Mouse (Mus musculus) liver, adult 2 months (tissue): ENCODE results near the gene Maml2.

Source experiments
- CTCF ChIP-seq: fragments of 200-500 bp; IDR thresholded peaks from 2 replicates; pipeline ENCODE4 v1.5.1; 2011; ENCODE audit warnings: low read depth, low read length, control low read depth
- POLR2A ChIP-seq: fragments of 200-500 bp; IDR thresholded peaks from 2 replicates; pipeline ENCODE4 v1.6.1; 2011; ENCODE audit warnings: low read length, control low read depth; ENCODE audit not compliant: insufficient read depth; ENCODE audit errors: extremely low read depth

GRCm38 (mm10) chr9:13577150-13577549 is 279.4 kb downstream of the Maml2 start:
- TF ChIP-seq POLR2A (no peak), CTCF (no peak)
